Mouse (Mus musculus) midbrain, embryonic 15.5 days (tissue): ENCODE data around the gene Gnpat. TPM values are rescaled to one million over a fixed set of nuclear protein-coding genes. Genes with fewer than 3 reads are reported as not detected.

Experiments
- ATAC-seq: fragments of 200-750 bp; cut with Nextera tagmentation; replicated peaks from 2 replicates; pipeline ENCODE4 v1.8.0; 2017; ENCODE audit warnings: moderate TSS enrichment
- H3K27ac ChIP-seq: fragments of 300-500 bp; sonication (generic); 2 replicates; pipeline ENCODE4 v1.5.1; 2015; ENCODE audit warnings: mild to moderate bottlenecking, inconsistent platforms
- H3K27me3 ChIP-seq: fragments of 300-500 bp; sonication (generic); replicated peaks from 2 replicates; pipeline ENCODE4 v1.6.1; 2015; ENCODE audit warnings: inconsistent platforms
- H3K36me3 ChIP-seq: fragments of 300-500 bp; sonication (generic); replicated peaks from 2 replicates; pipeline ENCODE4 v1.6.1; 2015; ENCODE audit warnings: inconsistent platforms
- H3K4me1 ChIP-seq: fragments of 300-500 bp; sonication (generic); 2 replicates; pipeline ENCODE4 v1.6.1; 2015; ENCODE audit warnings: inconsistent platforms
- H3K4me2 ChIP-seq: fragments of 300-500 bp; sonication (generic); 2 replicates; pipeline ENCODE4 v1.6.1; 2015; ENCODE audit warnings: inconsistent platforms, mild to moderate bottlenecking, moderate library complexity
- H3K4me3 ChIP-seq: fragments of 300-500 bp; sonication (generic); 2 replicates; pipeline ENCODE4 v1.5.1; 2015; ENCODE audit warnings: mild to moderate bottlenecking, inconsistent platforms
- H3K9ac ChIP-seq: fragments of 300-500 bp; sonication (generic); 2 replicates; pipeline ENCODE4 v1.6.1; 2015; ENCODE audit warnings: mild to moderate bottlenecking, inconsistent platforms
- H3K9me3 ChIP-seq: fragments of 300-500 bp; sonication (generic); 2 replicates; pipeline ENCODE4 v1.6.1; 2016; ENCODE audit warnings: inconsistent platforms
- WGBS: fragments of 180-500 bp; shearing (Covaris S2); methylation state at CpG from one replicate; pipeline ENCODE4 v1.1.7; 2015; ENCODE audit warnings: mixed read lengths; 5-methylcytosine and 5-hydroxymethylcytosine counted together
- polyA plus RNA-seq: library from polyadenylated mRNA; unstranded; fragments of >200 nt; fragmentation: Nextera tagmentation; extraction: Ambion mirVana; gene quantifications from 2 replicates; pipeline ENCODE4 v1.2.1, GENCODE M21; 2015

The Gnpat gene
- polyA plus RNA-seq, 1 experiment from 2014 or later: 77.5 TPM

- no peak overlapping the region for H3K9ac ChIP-seq
- no peak overlapping the region for H3K4me2 ChIP-seq
- no peak overlapping the region for H3K27ac ChIP-seq
- peaks cover 3% of the 10 kb centered on the region; the same call in 1 of the 2 replicates for H3K4me1 ChIP-seq
- no peaks in the 10 kb centered on the region for H3K9me3 ChIP-seq
- ATAC-seq: no peak
- no peaks in the 10 kb centered on the region for H3K27me3 ChIP-seq
- 84% methylated on average over 4 of the region's 4 CpGs for WGBS
- no peaks in the 10 kb centered on the region for H3K36me3 ChIP-seq
- no peak overlapping the region for H3K4me3 ChIP-seq
Measured at GRCm38 (mm10) chr8:124930649-124931048, 67.8 kb downstream of the Gnpat start.

GRCm38 (mm10) chr8:124932435-124932834, 69.6 kb downstream of the Gnpat start:
- Histone ChIP-seq H3K36me3 (no peaks in the 10 kb centered on the region), H3K4me1 (no peaks in the 10 kb centered on the region; the same call in 1 of the 2 replicates), H3K4me2 (no peak overlapping the region), H3K27ac (no peak overlapping the region), H3K27me3 (no peaks in the 10 kb centered on the region), H3K4me3 (no peak overlapping the region), H3K9ac (no peak overlapping the region), H3K9me3 (no peaks in the 10 kb centered on the region)
- no peak for ATAC-seq
- WGBS: 78% methylated on average over 3 of the region's 3 CpGs

GRCm38 (mm10) chr8:124935116-124935515, 72.3 kb downstream of the Gnpat start:
- Histone ChIP-seq H3K4me1 (no peaks in the 10 kb centered on the region; the same call in 1 of the 2 replicates), H3K4me2 (no peak overlapping the region), H3K4me3 (no peak overlapping the region), H3K27me3 (no peaks in the 10 kb centered on the region), H3K27ac (no peak overlapping the region), H3K36me3 (0 out of 2 replicates have a peak, but pooled peaks cover 6% of the 10 kb centered on the region), H3K9ac (no peak overlapping the region), H3K9me3 (no peaks in the 10 kb centered on the region)
- 83% methylated on average over 5 of the region's 5 CpGs for WGBS
- ATAC-seq: no peak

GRCm38 (mm10) chr8:124936699-124937098, 73.9 kb downstream of the Gnpat start:
- Histone ChIP-seq H3K4me1 (0 out of 2 replicates have a peak, but pooled peaks cover 3% of the 10 kb centered on the region), H3K36me3 (0 out of 2 replicates have a peak, but pooled peaks cover 10% of the 10 kb centered on the region), H3K9ac (no peak overlapping the region), H3K4me2 (no peak overlapping the region), H3K27ac (no peak overlapping the region), H3K27me3 (no peaks in the 10 kb centered on the region), H3K9me3 (no peaks in the 10 kb centered on the region), H3K4me3 (no peak overlapping the region)
- no peak for ATAC-seq
- WGBS: 96% methylated on average over 10 of the region's 10 CpGs

- no peaks in the 10 kb centered on the region for H3K27me3 ChIP-seq
- no peak for ATAC-seq
- H3K9ac ChIP-seq: no peak overlapping the region
- WGBS: 95% methylated on average over 4 of the region's 4 CpGs
- 0 out of 2 replicates have a peak, but pooled peaks cover 3% of the 10 kb centered on the region for H3K4me1 ChIP-seq
- H3K4me3 ChIP-seq: no peak overlapping the region
- no peak overlapping the region for H3K27ac ChIP-seq
- no peaks in the 10 kb centered on the region for H3K9me3 ChIP-seq
- 0 out of 2 replicates have a peak, but pooled peaks cover 10% of the 10 kb centered on the region for H3K36me3 ChIP-seq
- H3K4me2 ChIP-seq: no peak overlapping the region
Measured at GRCm38 (mm10) chr8:124937293-124937692, 74.5 kb downstream of the Gnpat start.

Other genes starting within 250 kb of the Gnpat start
- 21.8 and 23.6 TPM in 2 replicates for gene 2310022B05Rik, start 199.7 kb upstream of the Gnpat start, polyA plus RNA-seq
- 69.4 and 70.2 TPM in 2 replicates for gene Ttc13, start 141.1 kb upstream of the Gnpat start, polyA plus RNA-seq
- gene Arv1, start 140.9 kb upstream of the Gnpat start, polyA plus RNA-seq: 32.7 and 37.6 TPM in 2 replicates
- 0.17 and 0.37 TPM in 2 replicates for gene Fam89a, start 111.2 kb upstream of the Gnpat start, polyA plus RNA-seq
- 29.2 and 30.8 TPM in 2 replicates for gene Trim67, start 69.9 kb upstream of the Gnpat start, polyA plus RNA-seq
- 27.4 and 28.3 TPM in 2 replicates for gene 2810004N23Rik, start 87 bp downstream of the Gnpat start, polyA plus RNA-seq
- gene Exoc8, start 34.7 kb downstream of the Gnpat start, polyA plus RNA-seq: 15.5 and 16.3 TPM in 2 replicates
- 10.4 and 10.7 TPM in 2 replicates for gene Sprtn, start 34.9 kb downstream of the Gnpat start, polyA plus RNA-seq
- gene Egln1, start 86.3 kb downstream of the Gnpat start, polyA plus RNA-seq: 17.8 and 18.1 TPM in 2 replicates
- gene Tsnax, start 150.0 kb downstream of the Gnpat start, polyA plus RNA-seq: 224 and 234 TPM in 2 replicates
- 1.6 TPM in 2 replicates for gene Disc1, start 191.2 kb downstream of the Gnpat start, polyA plus RNA-seq